19 mouse cellular contexts compared by ENCODE assay signal in the genomic region with DNA sequence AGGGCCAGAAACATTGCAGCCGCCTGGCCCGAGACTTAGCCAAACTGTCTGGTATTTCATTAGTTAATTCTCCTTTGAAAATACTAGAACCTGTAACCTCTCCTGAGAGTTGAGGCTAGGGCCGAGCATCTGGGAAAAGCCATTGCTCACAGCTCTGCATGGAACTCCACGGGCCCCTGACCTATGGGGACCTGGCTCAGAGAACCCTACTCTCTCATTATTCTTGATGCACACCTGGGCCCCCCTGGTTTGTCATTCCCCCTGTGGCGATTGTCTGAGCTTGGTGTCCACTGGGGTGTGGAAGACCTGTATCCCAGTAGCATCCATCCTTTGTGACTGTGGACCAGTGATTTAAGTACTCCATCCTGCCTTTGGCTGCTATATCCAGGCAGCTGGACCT. TPM values are rescaled to one million over a fixed set of nuclear protein-coding genes. Genes with fewer than 3 reads are reported as not detected.
A peak's percentile ranks its signal among the peaks of the same experiment; 100 is the strongest.
DNase-seq lines count a peak whose midpoint lies in the region; ATAC-seq and TF ChIP-seq lines count a peak whose summit lies in the region.
"Had no signal": no experiment of that assay in that cellular context is flagged by ENCODE, and none has a peak within 500 bp of the region (broad histone marks: within the 10 kb centered on the region; RNA-seq: fewer than 3 reads in every experiment).

No protein-coding gene starts in this region.

- intact Hi-C loops in heart, postnatal 10 days (cut with DNase I), result loop anchor here (10.0 kb wide), 1 partner anchor 455 kb away; the partner anchor contains the start of gene Abl1

- peaks cover 13% of the 10 kb centered on the region for H3K4me1 ChIP-seq in liver, adult 2 months (ENCODE audit: control insufficient read depth, insufficient read depth, low read length)
- 0 out of 2 replicates have a peak, but pooled peaks cover 3% of the 10 kb centered on the region for H3K4me1 ChIP-seq in liver, embryonic 11.5 days (replicated peaks; ENCODE audit: control insufficient read depth, insufficient read depth, low read length)
- peaks cover 32% of the 10 kb centered on the region for H3K4me1 ChIP-seq in liver, embryonic 15.5 days (replicated peaks)
- peaks cover 11% of the 10 kb centered on the region for H3K4me1 ChIP-seq in limb, embryonic 10.5 days

- no peaks in the 10 kb centered on the region for H3K9me3 ChIP-seq in liver, embryonic 11.5 days (ENCODE audit: control insufficient read depth, low read length)
- H3K9me3 ChIP-seq in liver, embryonic 15.5 days (replicated peaks), result no peaks in the 10 kb centered on the region
- no peaks in the 10 kb centered on the region for H3K9me3 ChIP-seq in limb, embryonic 10.5 days (replicated peaks)
- H3K9me3 ChIP-seq: embryonic facial prominence, embryonic 15.5 days; forebrain, embryonic 10.5 days; heart, embryonic 10.5 days; heart, embryonic 15.5 days had no signal

- no peak overlapping the region for H3K4me3 ChIP-seq in liver, adult 2 months (ENCODE audit: insufficient read depth, low read depth, low read length)
- H3K4me3 ChIP-seq in liver, embryonic 11.5 days (ENCODE audit: low read depth, low read length), result no peak overlapping the region
- H3K4me3 ChIP-seq in liver, embryonic 15.5 days (replicated peaks), result no peak overlapping the region
- no peak overlapping the region for H3K4me3 ChIP-seq in limb, embryonic 10.5 days
- H3K4me3 ChIP-seq: embryonic facial prominence, embryonic 15.5 days; erythroblast, embryonic 14.5 days; forebrain, embryonic 10.5 days; gastrocnemius, adult 2 months; heart, embryonic 10.5 days; heart, embryonic 15.5 days had no signal

- TF ChIP-seq POLR2A in liver, adult 2 months (IDR thresholded peaks at IDR 0.05; ENCODE audit: extremely low read depth, insufficient read depth, low read length), result no peak

- H3K27me3 ChIP-seq in liver, adult 2 months (ENCODE audit: control insufficient read depth, insufficient read depth, low read length), result no peaks in the 10 kb centered on the region
- no peaks in the 10 kb centered on the region for H3K27me3 ChIP-seq in liver, embryonic 11.5 days (replicated peaks; ENCODE audit: control insufficient read depth, insufficient read depth, low read length)
- no peaks in the 10 kb centered on the region for H3K27me3 ChIP-seq in liver, embryonic 15.5 days
- no peaks in the 10 kb centered on the region for H3K27me3 ChIP-seq in limb, embryonic 10.5 days (ENCODE audit: low read depth, poor library complexity, severe bottlenecking)
- H3K27me3 ChIP-seq: embryonic facial prominence, embryonic 15.5 days; heart, embryonic 15.5 days had no signal

- peak; percentile 92 for DNase-seq in heart, adult 11 months
- DNase-seq in heart, postnatal 10 days, result no peak
- DNase-seq in liver, adult 2 months (ENCODE audit: extremely low read depth, low read depth, low spot score), result no peak
- no peak for DNase-seq in liver, embryonic 11.5 days (ENCODE audit: low spot score)
- DNase-seq in limb, embryonic 10.5 days (ENCODE audit: low spot score), result no peak
- DNase-seq: adrenal gland, postnatal 25 days; cerebellum, adult 2 months; cerebellum, postnatal 25 days; gastrocnemius, adult 2 months; gastrocnemius, postnatal 25 days had no signal

- no peaks in the 10 kb centered on the region for H3K36me3 ChIP-seq in liver, adult 2 months (ENCODE audit: control insufficient read depth, insufficient read depth, low read length)
- no peaks in the 10 kb centered on the region for H3K36me3 ChIP-seq in liver, embryonic 11.5 days (ENCODE audit: control insufficient read depth, insufficient read depth, low read length)
- H3K36me3 ChIP-seq in liver, embryonic 15.5 days (replicated peaks), result no peaks in the 10 kb centered on the region
- H3K36me3 ChIP-seq in limb, embryonic 10.5 days, result no peaks in the 10 kb centered on the region
- H3K36me3 ChIP-seq: embryonic facial prominence, embryonic 15.5 days; forebrain, embryonic 10.5 days; heart, embryonic 10.5 days; heart, embryonic 15.5 days had no signal

- peak overlapping the region; percentile 69 for H3K27ac ChIP-seq in liver, adult 2 months (replicated peaks; ENCODE audit: insufficient read depth, low read depth, low read length)
- no peak overlapping the region for H3K27ac ChIP-seq in liver, embryonic 11.5 days (ENCODE audit: low read depth, low read length)
- H3K27ac ChIP-seq in liver, embryonic 15.5 days (replicated peaks), result peak overlapping the region; percentile 75; the same call in 1 of the 2 replicates
- H3K27ac ChIP-seq in limb, embryonic 10.5 days, result no peak overlapping the region
- H3K27ac ChIP-seq: forebrain, embryonic 10.5 days had no signal

- no peak overlapping the region for H3K4me2 ChIP-seq in liver, embryonic 11.5 days
- no peak overlapping the region for H3K4me2 ChIP-seq in liver, embryonic 15.5 days
- H3K4me2 ChIP-seq: embryonic facial prominence, embryonic 15.5 days; heart, embryonic 15.5 days had no signal

- WGBS in liver, adult 2 months, result 89% methylated on average over 5 of the region's 5 CpGs
- 83% methylated on average over 5 of the region's 5 CpGs for whole genome bisulfite sequencing in liver, embryonic 11.5 days
- 76% methylated on average over 5 of the region's 5 CpGs for WGBS in liver, embryonic 15.5 days (ENCODE audit: insufficient replicate concordance)
- 86% methylated on average over 5 of the region's 5 CpGs for WGBS in limb, embryonic 10.5 days

- no peak for ATAC-seq in liver, embryonic 11.5 days (replicated peaks; ENCODE audit: low FRiP score)
- ATAC-seq in liver, embryonic 15.5 days (ENCODE audit: insufficient read depth), result no peak
- ATAC-seq: forebrain, embryonic 14.5 days; hindbrain, embryonic 16.5 days; inflammation-experienced regulatory T-cells, adult 6 months had no signal

- H3K79me2 ChIP-seq in liver, adult 2 months (ENCODE audit: control insufficient read depth, insufficient read depth, low read length), result no peaks in the 10 kb centered on the region

- H3K9ac ChIP-seq in liver, adult 2 months (ENCODE audit: low read depth, low read length), result no peak overlapping the region
- no peak overlapping the region for H3K9ac ChIP-seq in liver, embryonic 11.5 days (ENCODE audit: low read depth, low read length)
- no peak overlapping the region for H3K9ac ChIP-seq in liver, embryonic 15.5 days
- H3K9ac ChIP-seq: embryonic facial prominence, embryonic 15.5 days; heart, embryonic 15.5 days had no signal

- TF ChIP-seq CTCF in liver, adult 2 months (IDR thresholded peaks at IDR 0.05; ENCODE audit: low read depth, low read length), result no peak

RNA-seq across cellular contexts. Expression of gene Prrc2b, which starts 11.5 kb away (rescaled TPM):
- 100 to 1,000 TPM; 118 to 134 TPM for total RNA-seq in heart, postnatal 10 days (2021)
- 5.5 and 12.5 TPM in 2 replicates for total RNA-seq in liver, adult 2 months (2014; rRNA removed)
- polyA plus RNA-seq in liver, adult 2 months (2012; rRNA removed), result 12.1 and 14.7 TPM in 2 replicates
- 37.8 and 48.1 TPM in 2 replicates for polyA plus RNA-seq in liver, embryonic 11.5 days (2014; fragmentation: Nextera tagmentation; extraction: Ambion mirVana)
- polyA plus RNA-seq in liver, embryonic 15.5 days (2015; fragmentation: Nextera tagmentation; extraction: Ambion mirVana), result 8.3 and 9.6 TPM in 2 replicates
- polyA plus RNA-seq in limb, embryonic 10.5 days (2016; fragmentation: Nextera tagmentation; extraction: Ambion mirVana), result 71.2 and 80.3 TPM in 2 replicates

RNA-seq across cellular contexts. Expression of gene Plpp7, which starts 44.0 kb away (rescaled TPM):
- total RNA-seq in heart, postnatal 10 days (2021), result 10 to 100 TPM; 29.3 to 31.6 TPM
- total RNA-seq in liver, adult 2 months (2014; rRNA removed), result 0.34 and 0.37 TPM in 2 replicates
- 1.3 and 2.3 TPM in 2 replicates for polyA plus RNA-seq in liver, adult 2 months (2012; rRNA removed)
- polyA plus RNA-seq in liver, embryonic 11.5 days (2014; fragmentation: Nextera tagmentation; extraction: Ambion mirVana), result 5.3 TPM in 2 replicates
- polyA plus RNA-seq in liver, embryonic 15.5 days (2015; fragmentation: Nextera tagmentation; extraction: Ambion mirVana), result 1.9 and 2.0 TPM in 2 replicates
- 2.8 and 3.8 TPM in 2 replicates for polyA plus RNA-seq in limb, embryonic 10.5 days (2016; fragmentation: Nextera tagmentation; extraction: Ambion mirVana)
- polyA plus RNA-seq: inflammation-experienced regulatory T-cells, adult 6 months had no signal

RNA-seq across cellular contexts. Expression of gene Fam78a, which starts 54.7 kb away (rescaled TPM):
- 10 to 100 TPM; 24.3 to 38.1 TPM for total RNA-seq in heart, postnatal 10 days (2021)
- 0.37 and 0.40 TPM in 2 replicates for total RNA-seq in liver, adult 2 months (2014; rRNA removed)
- 0.54 and 0.87 TPM in 2 replicates for polyA plus RNA-seq in liver, adult 2 months (2012; rRNA removed)
- 19.2 and 19.8 TPM in 2 replicates for polyA plus RNA-seq in liver, embryonic 11.5 days (2014; fragmentation: Nextera tagmentation; extraction: Ambion mirVana)
- 11.4 TPM in 2 replicates for polyA plus RNA-seq in liver, embryonic 15.5 days (2015; fragmentation: Nextera tagmentation; extraction: Ambion mirVana)
- polyA plus RNA-seq in limb, embryonic 10.5 days (2016; fragmentation: Nextera tagmentation; extraction: Ambion mirVana), result 2.0 TPM in 2 replicates

Comparison
In these comparisons a context has a peak if more than half of its experiments do, and no peak if none do; other contexts are left out.
1. H3K27ac ChIP-seq: peak in liver, adult 2 months (single experiment) and liver, embryonic 15.5 days (single experiment); none in liver, embryonic 11.5 days (single experiment) and limb, embryonic 10.5 days (single experiment).